14 mouse cellular contexts compared by ENCODE assay signal in genomic region chr11:35878559-35878897, GRCm38 (mm10). TPM values are rescaled to one million over a fixed set of nuclear protein-coding genes. Genes with fewer than 3 reads are reported as not detected.
DNase-seq lines count a peak whose midpoint lies in the region; ATAC-seq and TF ChIP-seq lines count a peak whose summit lies in the region.
"Had no signal": no experiment of that assay in that cellular context is flagged by ENCODE, and none has a peak within 500 bp of the region (broad histone marks: within the 10 kb centered on the region; RNA-seq: fewer than 3 reads in every experiment).

No protein-coding gene starts in this region.

- in situ Hi-C loops in Patski (cut with MboI; ENCODE audit: low pct_unique_long_range_greater_than_20kb) = no loop called here

- WGBS in heart, embryonic 14.5 days = 22% methylated on average over 4 of the region's 4 CpGs
- 47% methylated on average over 4 of the region's 4 CpGs for WGBS in forebrain, embryonic 16.5 days
- WGBS in limb, embryonic 10.5 days = 55% methylated on average over 4 of the region's 4 CpGs
- 51% methylated on average over 4 of the region's 4 CpGs for WGBS in lung, adult 2 months
- WGBS in intestine, embryonic 15.5 days = 46% methylated on average over 4 of the region's 4 CpGs

- CTCF ChIA-PET in Patski (lab: Charles Lee) = interaction anchor here (1.1 kb wide), 1 partner anchor 9 kb away, joined by 3 read pairs; no protein-coding TSS in a partner anchor

- TF ChIP-seq POLR2A in lung, adult 2 months (IDR thresholded peaks at IDR 0.05; ENCODE audit: borderline replicate concordance, extremely low read depth, low read depth, low read length) = no peak

- POLR2A ChIA-PET in Patski (lab: Charles Lee) = interaction anchor here (0.9 kb wide), 1 partner anchor 37 kb away, joined by 3 read pairs; no protein-coding TSS in a partner anchor

- no peak for TF ChIP-seq CTCF in Patski (IDR thresholded peaks at IDR 0.05)
- no peak for TF ChIP-seq CTCF in lung, adult 2 months (IDR thresholded peaks at IDR 0.05; ENCODE audit: insufficient read depth, low read length)

- DNase-seq in heart, postnatal 10 days = no peak
- DNase-seq in Patski (ENCODE audit: low read depth, low spot score) = no peak
- no peak for DNase-seq in limb, embryonic 10.5 days (ENCODE audit: low spot score)
- DNase-seq in kidney, postnatal 10 days = no peak
- DNase-seq in lung, adult 2 months = no peak
- DNase-seq: adrenal gland, postnatal 25 days; cerebellum, adult 9-11 months; heart, adult 18-20 months; kidney, adult 8-10 months; kidney, postnatal 4 days had no signal

- no peaks in the 10 kb centered on the region for H3K9me3 ChIP-seq in heart, embryonic 14.5 days (ENCODE audit: control insufficient read depth, low read length)
- no peaks in the 10 kb centered on the region for H3K9me3 ChIP-seq in forebrain, embryonic 16.5 days (ENCODE audit: control insufficient read depth, low read length)
- H3K9me3 ChIP-seq in limb, embryonic 10.5 days (replicated peaks) = no peaks in the 10 kb centered on the region
- no peaks in the 10 kb centered on the region for H3K9me3 ChIP-seq in intestine, embryonic 15.5 days

- H3K4me1 ChIP-seq in heart, embryonic 14.5 days (ENCODE audit: control insufficient read depth in 2 of 2, insufficient read depth in 2 of 2, low read length in 2 of 2) = peaks cover 24 to 28% of the 10 kb centered on the region in 2 experiments
- peaks cover 22% of the 10 kb centered on the region for H3K4me1 ChIP-seq in forebrain, embryonic 16.5 days (replicated peaks; ENCODE audit: control insufficient read depth, insufficient read depth, low read length)
- peaks cover 28% of the 10 kb centered on the region for H3K4me1 ChIP-seq in limb, embryonic 10.5 days
- H3K4me1 ChIP-seq in lung, adult 2 months (ENCODE audit: control insufficient read depth, insufficient read depth, low read length) = no peaks in the 10 kb centered on the region
- H3K4me1 ChIP-seq in intestine, embryonic 15.5 days (replicated peaks) = peaks cover 6% of the 10 kb centered on the region

- no peak overlapping the region for H3K4me3 ChIP-seq in heart, embryonic 14.5 days (ENCODE audit: control insufficient read depth in 1 of 2, insufficient read depth in 1 of 2, low read depth in 1 of 2, low read length in 2 of 2)
- H3K4me3 ChIP-seq in forebrain, embryonic 16.5 days (replicated peaks; ENCODE audit: low read length) = no peak overlapping the region
- H3K4me3 ChIP-seq in limb, embryonic 10.5 days = no peak overlapping the region
- H3K4me3 ChIP-seq in lung, adult 2 months (replicated peaks; ENCODE audit: extremely low read depth, low read depth, low read length) = no peak overlapping the region
- H3K4me3 ChIP-seq in intestine, embryonic 15.5 days (replicated peaks) = no peak overlapping the region

- intact Hi-C loops in heart, postnatal 10 days (cut with DNase I) = no loop called here

- peak overlapping the region in 1 of 2 experiments; percentile 57; a peak in 1 of 4 replicates for H3K27ac ChIP-seq in heart, embryonic 14.5 days (replicated peaks in 1 of 2; ENCODE audit: control insufficient read depth in 1 of 2, insufficient read depth in 1 of 2, low read depth in 2 of 2, low read length in 2 of 2)
- peak overlapping the region; percentile 51 for H3K27ac ChIP-seq in forebrain, embryonic 16.5 days (ENCODE audit: low read length)
- 0 out of 2 replicates have a peak overlapping the region, but pooled peaks have one; percentile 54 for H3K27ac ChIP-seq in limb, embryonic 10.5 days
- no peak overlapping the region for H3K27ac ChIP-seq in intestine, embryonic 15.5 days

- no peaks in the 10 kb centered on the region for H3K36me3 ChIP-seq in heart, embryonic 14.5 days (ENCODE audit: control insufficient read depth, insufficient read depth, low read length)
- peaks cover 6% of the 10 kb centered on the region; the same call in 1 of the 2 replicates for H3K36me3 ChIP-seq in forebrain, embryonic 16.5 days (ENCODE audit: control insufficient read depth, insufficient read depth)
- no peaks in the 10 kb centered on the region for H3K36me3 ChIP-seq in limb, embryonic 10.5 days
- 0 out of 2 replicates have a peak, but pooled peaks cover 2% of the 10 kb centered on the region for H3K36me3 ChIP-seq in intestine, embryonic 15.5 days

- ATAC-seq in heart, embryonic 14.5 days (ENCODE audit: insufficient number of reproducible peaks, insufficient read depth, low FRiP score, low read depth) = peak; percentile 10; the same call in 1 of the 2 replicates
- ATAC-seq in Patski = peak; percentile 60
- no peak; the same call in 1 of the 2 replicates for ATAC-seq in forebrain, embryonic 16.5 days
- no peak for ATAC-seq in intestine, embryonic 15.5 days

- no peak overlapping the region for H3K4me2 ChIP-seq in heart, embryonic 14.5 days (ENCODE audit: low read length)
- H3K4me2 ChIP-seq in forebrain, embryonic 16.5 days (ENCODE audit: low read length) = no peak overlapping the region
- no peak overlapping the region for H3K4me2 ChIP-seq in intestine, embryonic 15.5 days (replicated peaks)
- H3K4me2 ChIP-seq: liver, embryonic 11.5 days had no signal

- no peaks in the 10 kb centered on the region; the same call in none of the 2 replicates for H3K27me3 ChIP-seq in heart, embryonic 14.5 days (ENCODE audit: control insufficient read depth, insufficient read depth, low read length)
- H3K27me3 ChIP-seq in Patski = no peaks in the 10 kb centered on the region
- no peaks in the 10 kb centered on the region for H3K27me3 ChIP-seq in forebrain, embryonic 16.5 days (replicated peaks; ENCODE audit: control insufficient read depth, insufficient read depth, low read length)
- peaks cover 9% of the 10 kb centered on the region; the same call in 1 of the 2 replicates for H3K27me3 ChIP-seq in limb, embryonic 10.5 days (ENCODE audit: low read depth, poor library complexity, severe bottlenecking)
- no peaks in the 10 kb centered on the region for H3K27me3 ChIP-seq in intestine, embryonic 15.5 days (replicated peaks)

- H3K9ac ChIP-seq in heart, embryonic 14.5 days (ENCODE audit: low read length) = no peak overlapping the region
- no peak overlapping the region for H3K9ac ChIP-seq in forebrain, embryonic 16.5 days (replicated peaks; ENCODE audit: low read depth, low read length)
- no peak overlapping the region for H3K9ac ChIP-seq in intestine, embryonic 15.5 days

RNA-seq across cellular contexts. Expression of gene Rars, which starts 44.2 kb away (rescaled TPM):
- polyA plus RNA-seq in heart, embryonic 14.5 days (2014; fragmentation: Nextera tagmentation; extraction: Ambion mirVana) = 61.8 and 62.4 TPM in 2 replicates
- total RNA-seq in heart, postnatal 10 days (2021) = 10 to 100 TPM; 40.9 to 41.5 TPM
- polyA plus RNA-seq in Patski (2021) = 123 TPM
- polyA plus RNA-seq in forebrain, embryonic 16.5 days (2015; fragmentation: Nextera tagmentation; extraction: Ambion mirVana) = 73.1 and 76.2 TPM in 2 replicates
- 109 and 113 TPM in 2 replicates for polyA plus RNA-seq in limb, embryonic 10.5 days (2016; fragmentation: Nextera tagmentation; extraction: Ambion mirVana)
- polyA plus RNA-seq in lung, adult 2 months (2012; rRNA removed) = 6.2 and 12.3 TPM in 2 replicates
- polyA plus RNA-seq in intestine, embryonic 15.5 days (2015; fragmentation: Nextera tagmentation; extraction: Ambion mirVana) = 118 and 122 TPM in 2 replicates

Comparison
In these comparisons a context has a peak if more than half of its experiments do, and no peak if none do; other contexts are left out.
1. ATAC-seq: peak in heart, embryonic 14.5 days (single experiment) and Patski (single experiment); none in forebrain, embryonic 16.5 days (single experiment) and intestine, embryonic 15.5 days (single experiment).